Mouse (Mus musculus) brain, embryonic 14.5 days (tissue): ENCODE results near the gene Gm572. TPM values are rescaled to one million over a fixed set of nuclear protein-coding genes. Genes with fewer than 3 reads are reported as not detected.
A peak's percentile ranks its signal among the peaks of the same experiment; 100 is the strongest.

Experiments
- DNase-seq: peaks from one replicate; pipeline ENCODE4 v3.0.0-alpha.2; 2011; ENCODE audit warnings: low read depth
- CTCF ChIP-seq: fragments of 200-500 bp; IDR thresholded peaks from 2 replicates; pipeline ENCODE4 v1.5.1; 2012; ENCODE audit warnings: inconsistent platforms, mild to moderate bottlenecking, moderate library complexity, borderline replicate concordance; ENCODE audit not compliant: insufficient read depth, insufficient read length; ENCODE audit errors: extremely low read depth
- POLR2A ChIP-seq: fragments of 200-500 bp; IDR thresholded peaks from 2 replicates; pipeline ENCODE4 v1.6.1; 2012; ENCODE audit warnings: mild to moderate bottlenecking, inconsistent platforms, borderline replicate concordance; ENCODE audit not compliant: poor library complexity, insufficient read depth, insufficient read length, severe bottlenecking; ENCODE audit errors: extremely low read depth
- polyA plus RNA-seq: library from polyadenylated mRNA; depleted of rRNA; stranded (reverse); fragments of >200 nt; gene quantifications from 2 replicates; pipeline ENCODE4 v1.2.3, GENCODE M21; 2012

The Gm572 gene
- polyA plus RNA-seq, 1 experiment: not detected

- no peak for TF ChIP-seq POLR2A
- peak; percentile 49; the same call in 1 of the 2 replicates for TF ChIP-seq CTCF
Measured at GRCm38 (mm10) chr4:148654701-148655398, 11.7 kb downstream of the Gm572 start.

DNA sequence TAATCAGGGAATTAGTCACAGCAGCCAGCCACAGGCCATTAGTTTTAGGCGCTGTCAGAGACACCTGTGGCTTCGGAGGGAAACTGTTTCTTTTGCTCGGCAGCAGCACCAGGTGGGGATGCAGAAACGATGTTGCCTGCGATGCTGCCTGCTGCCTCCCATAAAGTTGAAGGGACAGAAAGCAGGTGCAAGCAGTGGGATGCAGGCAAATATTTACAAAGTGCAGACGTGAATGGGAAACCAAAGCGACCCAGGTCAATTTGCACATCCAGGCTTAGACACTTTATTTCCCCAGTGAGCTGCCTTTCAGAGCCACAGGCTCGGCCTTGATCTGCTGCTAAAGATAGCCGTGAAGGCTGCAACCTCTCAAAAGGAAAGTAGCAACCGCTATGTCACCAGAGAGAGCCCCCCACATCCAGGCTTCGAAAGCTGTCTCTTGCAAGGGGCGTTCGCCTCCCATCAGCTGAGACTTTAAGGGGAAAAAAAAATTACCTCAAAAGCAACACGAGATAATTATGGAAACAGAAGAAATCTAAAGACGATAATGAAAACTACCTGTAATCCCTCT is 13.7 kb downstream of the Gm572 start:
- peak; percentile 36 for DNase-seq
- no peak for TF ChIP-seq CTCF
- TF ChIP-seq POLR2A: no peak

More at GRCm38 (mm10) chr4:148654701-148655398, 11.7 kb downstream of the Gm572 start:
- peak; percentile 18 for DNase-seq

- DNase-seq: no peak
- TF ChIP-seq POLR2A (no peak), CTCF (no peak)
Measured at GRCm38 (mm10) chr4:148657776-148658175, 14.7 kb downstream of the Gm572 start.

- DNase-seq: no peak
- TF ChIP-seq POLR2A (no peak), CTCF (no peak)
Measured at GRCm38 (mm10) chr4:148660174-148660573, 17.1 kb downstream of the Gm572 start.

DNA sequence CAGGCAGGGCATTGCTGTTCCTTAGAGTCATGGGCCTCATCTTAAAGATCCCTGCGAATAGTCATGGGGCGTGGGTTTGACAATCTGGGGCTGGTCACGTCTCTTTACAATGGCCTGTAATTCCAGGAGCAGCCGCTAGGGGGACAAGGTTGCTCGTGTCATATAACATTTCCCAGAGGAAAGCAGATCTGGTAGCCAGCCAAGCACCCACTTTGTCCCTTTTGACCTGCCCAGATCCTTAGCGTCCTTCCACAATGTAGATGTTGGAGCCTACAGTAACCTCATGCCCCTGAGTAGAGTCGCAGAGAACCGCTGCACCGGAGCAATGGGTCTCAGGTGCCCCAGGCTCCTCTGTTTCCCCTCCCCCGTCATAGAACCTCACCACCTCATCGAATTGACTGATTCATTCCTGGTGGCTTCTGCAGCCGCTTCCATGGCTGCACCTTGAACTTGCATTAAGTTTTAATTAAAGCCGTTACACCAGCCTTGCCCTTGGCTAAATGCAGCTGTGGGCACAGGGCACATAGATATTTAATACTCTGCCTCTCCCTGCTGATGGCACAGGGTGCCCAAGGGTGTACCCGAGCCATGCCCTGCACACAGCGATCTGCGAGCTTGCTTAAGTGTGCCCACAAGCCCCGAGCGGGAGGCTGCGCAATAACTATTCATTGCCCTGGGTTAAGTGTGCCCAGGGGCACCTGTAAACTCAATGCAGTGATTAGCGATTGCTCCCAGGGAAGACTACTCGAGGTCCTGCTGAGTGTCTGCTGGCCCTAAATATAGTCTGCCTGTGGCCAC is 19.2 kb downstream of the Gm572 start:
- DNase-seq: peak; percentile 71
- TF ChIP-seq CTCF (peak; percentile 92), POLR2A (no peak)

GRCm38 (mm10) chr4:148663326-148663725 is 20.2 kb downstream of the Gm572 start:
- TF ChIP-seq CTCF: no peak
- no peak for TF ChIP-seq POLR2A
- no peak for DNase-seq

DNA sequence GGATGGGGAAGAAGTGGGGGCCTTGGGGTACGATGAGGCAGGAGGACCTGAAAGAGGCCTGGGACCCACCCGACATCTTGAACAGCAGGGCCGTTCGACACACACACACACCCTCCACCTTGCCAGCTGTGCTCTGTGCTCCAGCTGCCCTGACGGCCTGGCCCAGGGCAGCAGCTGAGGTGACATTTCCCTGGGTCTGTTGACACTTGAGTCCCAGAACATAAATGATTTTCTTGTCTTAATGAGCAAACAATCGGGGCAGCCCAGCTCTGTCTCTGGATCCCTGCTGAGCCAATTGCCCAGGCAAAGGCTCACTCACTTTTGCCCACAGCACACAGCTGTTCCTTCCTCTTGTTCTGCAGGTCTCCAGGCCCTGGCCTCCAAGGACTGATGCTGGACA is 20.9 kb downstream of the Gm572 start:
- DNase-seq: no peak
- no peak for TF ChIP-seq POLR2A
- no peak for TF ChIP-seq CTCF

DNA sequence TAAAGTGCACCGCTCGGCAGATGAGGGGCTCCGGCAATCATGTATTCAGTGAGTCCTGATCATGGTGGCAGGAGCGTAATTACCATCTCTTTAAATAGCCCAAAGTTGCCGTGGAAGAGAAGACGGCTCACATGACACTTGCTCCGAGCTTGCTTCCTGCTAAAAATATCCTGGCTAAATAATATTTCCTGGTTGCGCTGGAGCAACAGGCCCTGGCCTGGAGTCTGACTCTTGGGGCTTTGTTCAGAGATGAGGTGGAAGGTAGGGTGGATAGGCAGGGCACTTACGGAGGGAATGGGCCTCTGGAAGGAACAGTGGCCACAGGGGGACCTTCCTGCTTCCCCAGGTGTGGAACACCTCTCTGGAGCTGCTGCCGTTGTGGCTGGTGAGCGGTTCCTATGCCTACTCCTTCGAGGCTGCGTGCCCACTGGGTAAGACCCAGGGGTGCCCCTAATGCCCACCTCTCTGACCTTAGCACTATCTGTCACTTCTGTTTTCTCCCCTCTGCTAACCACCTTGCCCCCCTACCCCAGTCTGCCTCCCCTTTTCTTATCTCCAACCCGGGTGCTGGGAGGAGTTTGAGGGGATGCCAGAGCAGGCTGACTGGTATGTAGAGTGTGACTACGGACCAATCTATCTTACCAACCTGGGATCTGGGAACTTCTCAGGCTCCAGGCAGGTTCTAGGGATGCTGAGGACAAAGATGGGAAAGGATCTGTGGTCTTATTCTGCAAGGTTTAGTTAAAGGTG is 24.1 kb downstream of the Gm572 start:
- no peak for DNase-seq
- TF ChIP-seq CTCF (no peak), POLR2A (no peak)

- DNase-seq: no peak
- no peak for TF ChIP-seq CTCF
- TF ChIP-seq POLR2A: no peak
Measured at GRCm38 (mm10) chr4:148671230-148671947, 28.3 kb downstream of the Gm572 start.

GRCm38 (mm10) chr4:148675043-148675442 is 31.9 kb downstream of the Gm572 start:
- no peak for TF ChIP-seq CTCF
- no peak for TF ChIP-seq POLR2A
- no peak for DNase-seq

GRCm38 (mm10) chr4:148676188-148676960 is 33.3 kb downstream of the Gm572 start:
- DNase-seq: no peak

More at GRCm38 (mm10) chr4:148676188-148676960, 33.3 kb downstream of the Gm572 start:
- TF ChIP-seq CTCF: no peak
- no peak for TF ChIP-seq POLR2A
